Mouse (Mus musculus) erythroblast, embryonic 14.5 days (primary cell): ENCODE results near the gene Cela3a.

Source experiments
- GATA1 ChIP-seq: IDR thresholded peaks from 2 replicates; pipeline ENCODE4 v1.6.1; 2012; ENCODE audit warnings: low read length, inconsistent platforms, mixed read lengths
- TAL1 ChIP-seq: IDR thresholded peaks from 3 replicates; pipeline ENCODE4 v1.6.1; 2012; ENCODE audit warnings: low read length, inconsistent platforms, mixed read lengths

- TF ChIP-seq GATA1 = no peak
- no peak for TF ChIP-seq TAL1
Measured at GRCm38 (mm10) chr4:137390196-137390595, 19.4 kb downstream of the Cela3a start.
